Mouse (Mus musculus): Measurements from ENCODE around the gene Cacna2d1. TPM values are rescaled to one million over a fixed set of nuclear protein-coding genes. Genes with fewer than 3 reads are reported as not detected.

Gene Cacna2d1
- polyA plus RNA-seq, 1 experiment from 2014 or later: 13.1 TPM

GRCm38 (mm10) chr5:16191165-16191564 is 256.7 kb downstream of the Cacna2d1 start:
- WGBS: 83% methylated on average over 3 of the region's 3 CpGs
- ATAC-seq (ENCODE audit: insufficient read depth, low FRiP score): no peak

GRCm38 (mm10) chr5:16199816-16200215 is 265.3 kb downstream of the Cacna2d1 start:
- Histone ChIP-seq H3K4me3 (replicated peaks; ENCODE audit: low read length) (no peak overlapping the region), H3K9ac (ENCODE audit: low read length) (no peak overlapping the region), H3K4me1 (ENCODE audit: control insufficient read depth, insufficient read depth, low read length) (no peaks in the 10 kb centered on the region), H3K36me3 (ENCODE audit: control insufficient read depth, insufficient read depth, low read length) (no peaks in the 10 kb centered on the region), H3K27ac (ENCODE audit: low read length) (no peak overlapping the region), H3K9me3 (replicated peaks; ENCODE audit: control insufficient read depth, low read length) (no peaks in the 10 kb centered on the region), H3K27me3 (ENCODE audit: control insufficient read depth, insufficient read depth, low read length) (no peaks in the 10 kb centered on the region), H3K4me2 (ENCODE audit: low read depth, low read length) (no peak overlapping the region)
- no peak for ATAC-seq (ENCODE audit: insufficient read depth, low FRiP score)
- 49% methylated on average over 2 of the region's 2 CpGs for WGBS

More at GRCm38 (mm10) chr5:16191165-16191564, 256.7 kb downstream of the Cacna2d1 start:
- Histone ChIP-seq H3K36me3 (ENCODE audit: control insufficient read depth, insufficient read depth, low read length) (no peaks in the 10 kb centered on the region), H3K27me3 (ENCODE audit: control insufficient read depth, insufficient read depth, low read length) (no peaks in the 10 kb centered on the region), H3K27ac (ENCODE audit: low read length) (no peak overlapping the region), H3K4me1 (ENCODE audit: control insufficient read depth, insufficient read depth, low read length) (no peaks in the 10 kb centered on the region), H3K4me3 (replicated peaks; ENCODE audit: low read length) (no peak overlapping the region), H3K9me3 (replicated peaks; ENCODE audit: control insufficient read depth, low read length) (no peaks in the 10 kb centered on the region), H3K4me2 (ENCODE audit: low read depth, low read length) (no peak overlapping the region), H3K9ac (ENCODE audit: low read length) (no peak overlapping the region)

- WGBS: 79% methylated on average over 4 of the region's 4 CpGs
- Histone ChIP-seq H3K27me3 (ENCODE audit: control insufficient read depth, insufficient read depth, low read length) (no peaks in the 10 kb centered on the region), H3K9ac (ENCODE audit: low read length) (no peak overlapping the region), H3K9me3 (replicated peaks; ENCODE audit: control insufficient read depth, low read length) (no peaks in the 10 kb centered on the region), H3K4me2 (ENCODE audit: low read depth, low read length) (no peak overlapping the region), H3K27ac (ENCODE audit: low read length) (no peak overlapping the region), H3K4me3 (replicated peaks; ENCODE audit: low read length) (no peak overlapping the region), H3K4me1 (ENCODE audit: control insufficient read depth, insufficient read depth, low read length) (no peaks in the 10 kb centered on the region), H3K36me3 (ENCODE audit: control insufficient read depth, insufficient read depth, low read length) (no peaks in the 10 kb centered on the region)
- no peak for ATAC-seq (ENCODE audit: insufficient read depth, low FRiP score)
Measured at GRCm38 (mm10) chr5:16221960-16222359, 287.5 kb downstream of the Cacna2d1 start.

DNA sequence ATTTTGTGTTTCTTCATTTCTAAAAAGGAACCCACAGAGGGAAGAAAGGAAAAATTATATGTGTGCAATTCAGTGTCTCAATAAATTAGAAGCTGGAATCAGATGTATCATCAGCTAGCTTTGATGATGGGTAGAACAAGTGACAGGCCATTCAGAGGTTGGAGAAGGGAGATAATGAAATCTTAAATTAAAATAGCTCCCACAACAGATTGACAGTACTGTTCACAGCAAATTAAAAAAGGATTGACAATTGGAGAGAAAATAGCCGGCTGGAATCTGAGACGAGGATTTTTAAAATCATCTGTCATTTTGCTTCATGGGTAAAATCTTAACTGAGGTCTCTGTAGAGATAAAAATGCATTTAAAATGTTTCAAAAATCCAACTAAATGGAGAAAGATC is 290.9 kb downstream of the Cacna2d1 start:
- H3K9me3 ChIP-seq (replicated peaks; ENCODE audit: control insufficient read depth, low read length): no peaks in the 10 kb centered on the region
- no peaks in the 10 kb centered on the region for H3K4me1 ChIP-seq (ENCODE audit: control insufficient read depth, insufficient read depth, low read length)
- H3K27me3 ChIP-seq (ENCODE audit: control insufficient read depth, insufficient read depth, low read length): no peaks in the 10 kb centered on the region
- no peak overlapping the region for H3K4me2 ChIP-seq (ENCODE audit: low read depth, low read length)
- no peak overlapping the region for H3K27ac ChIP-seq (ENCODE audit: low read length)
- no peaks in the 10 kb centered on the region for H3K36me3 ChIP-seq (ENCODE audit: control insufficient read depth, insufficient read depth, low read length)
- no peak overlapping the region for H3K4me3 ChIP-seq (replicated peaks; ENCODE audit: low read length)
- no peak for ATAC-seq (ENCODE audit: insufficient read depth, low FRiP score)
- no peak overlapping the region for H3K9ac ChIP-seq (ENCODE audit: low read length)
- 57% methylated on average over 2 of the region's 2 CpGs for WGBS

GRCm38 (mm10) chr5:16229384-16229783 is 294.9 kb downstream of the Cacna2d1 start:
- Histone ChIP-seq H3K27me3 (ENCODE audit: control insufficient read depth, insufficient read depth, low read length) (no peaks in the 10 kb centered on the region), H3K4me2 (ENCODE audit: low read depth, low read length) (no peak overlapping the region), H3K36me3 (ENCODE audit: control insufficient read depth, insufficient read depth, low read length) (no peaks in the 10 kb centered on the region), H3K4me1 (ENCODE audit: control insufficient read depth, insufficient read depth, low read length) (no peaks in the 10 kb centered on the region), H3K27ac (ENCODE audit: low read length) (no peak overlapping the region), H3K9ac (ENCODE audit: low read length) (no peak overlapping the region), H3K9me3 (replicated peaks; ENCODE audit: control insufficient read depth, low read length) (no peaks in the 10 kb centered on the region), H3K4me3 (replicated peaks; ENCODE audit: low read length) (no peak overlapping the region)
- WGBS: 82% methylated on average over 3 of the region's 3 CpGs
- ATAC-seq (ENCODE audit: insufficient read depth, low FRiP score): no peak

- Histone ChIP-seq H3K27me3 (ENCODE audit: control insufficient read depth, insufficient read depth, low read length) (no peaks in the 10 kb centered on the region), H3K9me3 (replicated peaks; ENCODE audit: control insufficient read depth, low read length) (no peaks in the 10 kb centered on the region), H3K36me3 (ENCODE audit: control insufficient read depth, insufficient read depth, low read length) (no peaks in the 10 kb centered on the region), H3K9ac (ENCODE audit: low read length) (no peak overlapping the region), H3K4me3 (replicated peaks; ENCODE audit: low read length) (no peak overlapping the region), H3K27ac (ENCODE audit: low read length) (no peak overlapping the region), H3K4me2 (ENCODE audit: low read depth, low read length) (no peak overlapping the region), H3K4me1 (ENCODE audit: control insufficient read depth, insufficient read depth, low read length) (no peaks in the 10 kb centered on the region)
- WGBS: 86% methylated on average over 9 of the region's 9 CpGs
- no peak for ATAC-seq (ENCODE audit: insufficient read depth, low FRiP score)
Measured at GRCm38 (mm10) chr5:16231477-16231876, 297.0 kb downstream of the Cacna2d1 start.

DNA sequence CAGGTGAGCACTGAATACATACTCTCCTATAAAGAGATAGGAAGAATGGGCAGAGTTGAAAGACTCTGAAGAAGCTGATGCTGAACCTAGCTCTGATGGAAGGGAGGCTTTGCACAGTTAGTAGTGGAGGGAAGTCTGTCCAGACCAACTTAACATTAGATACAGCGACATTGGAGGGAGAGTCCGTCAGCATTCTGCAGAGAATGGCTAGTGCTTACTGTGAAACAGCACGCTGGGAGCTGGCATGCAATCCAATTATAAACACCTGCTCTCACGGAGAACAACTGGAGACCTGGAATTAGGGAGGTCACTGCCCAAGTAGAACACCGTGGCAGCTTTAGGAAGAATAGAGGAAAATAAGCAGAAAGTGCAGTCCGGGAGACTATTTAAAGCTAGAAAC is 300.4 kb downstream of the Cacna2d1 start:
- WGBS: 61% methylated on average over 6 of the region's 6 CpGs
- Histone ChIP-seq H3K4me3 (replicated peaks; ENCODE audit: low read length) (no peak overlapping the region), H3K36me3 (ENCODE audit: control insufficient read depth, insufficient read depth, low read length) (no peaks in the 10 kb centered on the region), H3K9ac (ENCODE audit: low read length) (no peak overlapping the region), H3K4me2 (ENCODE audit: low read depth, low read length) (no peak overlapping the region), H3K9me3 (replicated peaks; ENCODE audit: control insufficient read depth, low read length) (no peaks in the 10 kb centered on the region), H3K27ac (ENCODE audit: low read length) (no peak overlapping the region), H3K27me3 (ENCODE audit: control insufficient read depth, insufficient read depth, low read length) (no peaks in the 10 kb centered on the region), H3K4me1 (ENCODE audit: control insufficient read depth, insufficient read depth, low read length) (peaks cover 3% of the 10 kb centered on the region; the same call in 1 of the 2 replicates)
- no peak for ATAC-seq (ENCODE audit: insufficient read depth, low FRiP score)

DNA sequence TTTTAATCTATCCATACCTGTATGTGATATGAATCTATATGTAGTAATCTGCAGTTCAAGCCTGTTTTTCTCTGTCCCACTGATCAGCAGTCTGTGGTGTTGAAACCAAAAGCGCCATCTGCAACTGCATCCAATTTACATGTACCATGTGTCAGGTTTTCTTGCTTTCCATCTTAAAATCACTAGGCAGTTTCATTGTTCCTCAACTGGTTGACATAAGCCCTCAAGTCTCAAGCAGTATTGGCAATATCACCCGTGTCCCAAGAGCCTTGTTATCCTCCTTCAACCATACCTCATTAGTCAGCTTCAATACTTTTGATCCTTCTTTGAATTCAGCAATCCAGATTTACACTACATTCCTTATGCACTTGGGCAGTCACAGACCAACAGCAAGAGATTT is 301.4 kb downstream of the Cacna2d1 start:
- Histone ChIP-seq H3K9ac (ENCODE audit: low read length) (no peak overlapping the region), H3K27me3 (ENCODE audit: control insufficient read depth, insufficient read depth, low read length) (no peaks in the 10 kb centered on the region), H3K4me2 (ENCODE audit: low read depth, low read length) (no peak overlapping the region), H3K36me3 (ENCODE audit: control insufficient read depth, insufficient read depth, low read length) (no peaks in the 10 kb centered on the region), H3K4me1 (ENCODE audit: control insufficient read depth, insufficient read depth, low read length) (peaks cover 3% of the 10 kb centered on the region; the same call in 1 of the 2 replicates), H3K4me3 (replicated peaks; ENCODE audit: low read length) (no peak overlapping the region), H3K27ac (ENCODE audit: low read length) (no peak overlapping the region), H3K9me3 (replicated peaks; ENCODE audit: control insufficient read depth, low read length) (no peaks in the 10 kb centered on the region)
- no peak for ATAC-seq (ENCODE audit: insufficient read depth, low FRiP score)
- WGBS: 90% methylated on average over 2 of the region's 2 CpGs

GRCm38 (mm10) chr5:16236608-16237007 is 302.1 kb downstream of the Cacna2d1 start:
- ATAC-seq (ENCODE audit: insufficient read depth, low FRiP score): no peak
- Histone ChIP-seq H3K36me3 (ENCODE audit: control insufficient read depth, insufficient read depth, low read length) (no peaks in the 10 kb centered on the region), H3K9me3 (replicated peaks; ENCODE audit: control insufficient read depth, low read length) (no peaks in the 10 kb centered on the region), H3K27me3 (ENCODE audit: control insufficient read depth, insufficient read depth, low read length) (no peaks in the 10 kb centered on the region), H3K4me1 (ENCODE audit: control insufficient read depth, insufficient read depth, low read length) (peaks cover 3% of the 10 kb centered on the region; the same call in 1 of the 2 replicates), H3K4me3 (replicated peaks; ENCODE audit: low read length) (no peak overlapping the region), H3K9ac (ENCODE audit: low read length) (no peak overlapping the region), H3K27ac (ENCODE audit: low read length) (no peak overlapping the region), H3K4me2 (ENCODE audit: low read depth, low read length) (no peak overlapping the region)
- WGBS: 83% methylated on average over 4 of the region's 4 CpGs

DNA sequence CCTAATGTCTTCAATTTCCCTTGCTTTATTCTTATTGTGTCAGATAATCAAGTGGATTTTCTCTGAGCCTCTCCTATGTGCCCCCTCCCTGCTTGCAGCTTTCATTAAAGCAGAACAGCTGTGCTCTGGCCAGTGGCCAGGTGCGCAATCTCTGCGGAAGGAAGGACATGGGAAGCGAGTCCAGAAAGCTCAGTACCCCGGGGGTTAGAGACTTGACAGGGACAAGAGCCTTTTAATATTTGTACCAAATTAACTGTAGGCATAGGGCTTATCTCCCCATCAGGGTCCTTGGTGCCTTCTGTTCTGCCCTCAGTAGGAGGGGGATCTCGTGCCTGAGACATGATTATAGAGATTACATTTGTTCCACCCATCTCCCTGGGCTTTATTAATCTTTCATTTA is 303.5 kb downstream of the Cacna2d1 start:
- Histone ChIP-seq H3K27ac (ENCODE audit: low read length) (no peak overlapping the region), H3K36me3 (ENCODE audit: control insufficient read depth, insufficient read depth, low read length) (no peaks in the 10 kb centered on the region), H3K27me3 (ENCODE audit: control insufficient read depth, insufficient read depth, low read length) (no peaks in the 10 kb centered on the region), H3K4me2 (ENCODE audit: low read depth, low read length) (no peak overlapping the region), H3K4me1 (ENCODE audit: control insufficient read depth, insufficient read depth, low read length) (peaks cover 3% of the 10 kb centered on the region; the same call in 1 of the 2 replicates), H3K4me3 (replicated peaks; ENCODE audit: low read length) (no peak overlapping the region), H3K9me3 (replicated peaks; ENCODE audit: control insufficient read depth, low read length) (no peaks in the 10 kb centered on the region), H3K9ac (ENCODE audit: low read length) (no peak overlapping the region)
- WGBS: 40% methylated on average over 5 of the region's 5 CpGs
- ATAC-seq (ENCODE audit: insufficient read depth, low FRiP score): peak; percentile 44; the same call in 1 of the 2 replicates
